ENCODE assay signal across 14 mouse cellular contexts in genomic region chr17:79710246-79710842, GRCm38 (mm10). TPM values are rescaled to one million over a fixed set of nuclear protein-coding genes. Genes with fewer than 3 reads are reported as not detected.
DNase-seq lines count a peak whose midpoint lies in the region; ATAC-seq and TF ChIP-seq lines count a peak whose summit lies in the region.
"Had no signal": no experiment of that assay in that cellular context is flagged by ENCODE, and none has a peak within 500 bp of the region (broad histone marks: within the 10 kb centered on the region; RNA-seq: fewer than 3 reads in every experiment).

No protein-coding gene starts in this region.

- WGBS in intestine, embryonic 14.5 days: 25% methylated on average over 15 of the region's 15 CpGs
- whole genome bisulfite sequencing in intestine, embryonic 15.5 days: 32% methylated on average over 15 of the region's 15 CpGs
- 20% methylated on average over 15 of the region's 15 CpGs for WGBS in hindbrain, postnatal 0 days

- peaks cover 17% of the 10 kb centered on the region for H3K4me1 ChIP-seq in intestine, embryonic 14.5 days (replicated peaks; ENCODE audit: control insufficient read depth, insufficient read depth, low read length)
- peaks cover 24% of the 10 kb centered on the region for H3K4me1 ChIP-seq in intestine, embryonic 15.5 days (replicated peaks)
- H3K4me1 ChIP-seq in hindbrain, postnatal 0 days (ENCODE audit: insufficient read depth, low read length): peaks cover 5% of the 10 kb centered on the region

- no peaks in the 10 kb centered on the region for H3K36me3 ChIP-seq in intestine, embryonic 14.5 days (ENCODE audit: control insufficient read depth, insufficient read depth, low read length)
- H3K36me3 ChIP-seq in intestine, embryonic 15.5 days: no peaks in the 10 kb centered on the region
- H3K36me3 ChIP-seq in hindbrain, postnatal 0 days (ENCODE audit: insufficient read depth, low read length): no peaks in the 10 kb centered on the region

- no peak for ATAC-seq in intestine, embryonic 14.5 days (replicated peaks; ENCODE audit: low FRiP score, low TSS enrichment, low read depth)
- ATAC-seq in intestine, embryonic 15.5 days: no peak
- no peak; the same call in 1 of the 2 replicates for ATAC-seq in hindbrain, postnatal 0 days
- ATAC-seq: CD4-positive, CD25-positive, alpha-beta regulatory T cell, adult 4 months had no signal

- no peak for TF ChIP-seq CTCF in hindbrain, postnatal 0 days (IDR thresholded peaks at IDR 0.05; ENCODE audit: low read depth)

- peaks cover 57% of the 10 kb centered on the region for H3K27me3 ChIP-seq in intestine, embryonic 14.5 days (replicated peaks; ENCODE audit: control insufficient read depth, insufficient read depth, low read length)
- H3K27me3 ChIP-seq in intestine, embryonic 15.5 days (replicated peaks): peaks cover 36% of the 10 kb centered on the region
- peaks cover 42% of the 10 kb centered on the region for H3K27me3 ChIP-seq in hindbrain, postnatal 0 days (ENCODE audit: insufficient read depth, low read length)

- no peaks in the 10 kb centered on the region for H3K9me3 ChIP-seq in intestine, embryonic 14.5 days (ENCODE audit: control insufficient read depth, low read length)
- H3K9me3 ChIP-seq in intestine, embryonic 15.5 days: no peaks in the 10 kb centered on the region
- H3K9me3 ChIP-seq in hindbrain, postnatal 0 days (ENCODE audit: low read length): no peaks in the 10 kb centered on the region

- no peak overlapping the region for H3K4me3 ChIP-seq in intestine, embryonic 14.5 days (ENCODE audit: low read depth, low read length)
- H3K4me3 ChIP-seq in intestine, embryonic 15.5 days (replicated peaks): no peak overlapping the region
- no peak overlapping the region for H3K4me3 ChIP-seq in hindbrain, postnatal 0 days (ENCODE audit: low read length)
- H3K4me3 ChIP-seq: left cerebral cortex, adult 2 months had no signal

- H3K9ac ChIP-seq in intestine, embryonic 14.5 days (ENCODE audit: low read length): no peak overlapping the region
- no peak overlapping the region for H3K9ac ChIP-seq in intestine, embryonic 15.5 days
- no peak overlapping the region for H3K9ac ChIP-seq in hindbrain, postnatal 0 days (replicated peaks; ENCODE audit: low read length)
- H3K9ac ChIP-seq: lung, embryonic 14.5 days had no signal

- H3K27ac ChIP-seq in intestine, embryonic 14.5 days (ENCODE audit: low read depth): no peak overlapping the region
- H3K27ac ChIP-seq in intestine, embryonic 15.5 days: no peak overlapping the region
- no peak overlapping the region for H3K27ac ChIP-seq in hindbrain, postnatal 0 days
- H3K27ac ChIP-seq: left cerebral cortex, adult 2 months had no signal

- no peak overlapping the region for H3K4me2 ChIP-seq in intestine, embryonic 14.5 days (ENCODE audit: low read length)
- H3K4me2 ChIP-seq in intestine, embryonic 15.5 days (replicated peaks): no peak overlapping the region
- H3K4me2 ChIP-seq in hindbrain, postnatal 0 days (ENCODE audit: low read depth, low read length): no peak overlapping the region
- H3K4me2 ChIP-seq: lung, embryonic 14.5 days had no signal

- peak; percentile 54 for DNase-seq in intestine, embryonic 14.5 days (ENCODE audit: low spot score)
- DNase-seq in testis, postnatal 10 days (ENCODE audit: low spot score): peak; percentile 29
- DNase-seq in testis, postnatal 14 days (ENCODE audit: low spot score): no peak
- DNase-seq in hindbrain, postnatal 0 days (ENCODE audit: low spot score): peak; percentile 52
- no peak for DNase-seq in right cerebral cortex, postnatal 25 days
- no peak for DNase-seq in spleen, postnatal 14 days (ENCODE audit: low spot score in 2 of 2)
- DNase-seq: cerebellum, postnatal 36 days; heart, postnatal 10 days; liver; lung, embryonic 14.5 days; thymus, postnatal 25 days had no signal

RNA-seq across cellular contexts. Expression of gene Cyp1b1, which starts 4.5 kb away (rescaled TPM):
- 11.2 and 13.3 TPM in 2 replicates for polyA plus RNA-seq in intestine, embryonic 14.5 days (2014; fragmentation: Nextera tagmentation; extraction: Ambion mirVana)
- 8.5 and 8.6 TPM in 2 replicates for polyA plus RNA-seq in intestine, embryonic 15.5 days (2015; fragmentation: Nextera tagmentation; extraction: Ambion mirVana)
- total RNA-seq in hindbrain, postnatal 0 days (2014; rRNA removed): 6.3 and 12.8 TPM in 2 replicates
- 6.2 and 6.5 TPM in 2 replicates for polyA plus RNA-seq in hindbrain, postnatal 0 days (2015; fragmentation: Nextera tagmentation; extraction: Ambion mirVana)
- polyA plus RNA-seq: CD4-positive, CD25-positive, alpha-beta regulatory T cell, adult 4 months had no signal

Comparison
In these comparisons a context has a peak if more than half of its experiments do, and no peak if none do; other contexts are left out.
1. DNase-seq: peak in intestine, embryonic 14.5 days (single experiment), testis, postnatal 10 days (single experiment) and hindbrain, postnatal 0 days (single experiment); none in testis, postnatal 14 days (single experiment), right cerebral cortex, postnatal 25 days (single experiment) and spleen, postnatal 14 days (0 of 2).